Mouse (Mus musculus) CH12.LX (cell line): Measurements from ENCODE around the gene Thsd7b.

Source experiments
- CTCF ChIP-seq, 2 experiments: IDR thresholded peaks in 1 of 2; conservative IDR thresholded peaks in 1 of 2; 2 replicates each; pipeline ENCODE4 v1.5.1; 2011 to 2012; ENCODE audit warnings: low read depth in 2 of 2, low read length in 2 of 2, improper control_type of control experiment in 1 of 2, inconsistent platforms in 1 of 2, mild to moderate bottlenecking in 1 of 2, moderate library complexity in 1 of 2
- EP300 ChIP-seq: IDR thresholded peaks from 2 replicates; pipeline ENCODE4 v1.6.1; 2011; ENCODE audit warnings: low read length, improper control_type of control experiment
- ETS1 ChIP-seq: conservative IDR thresholded peaks from 2 replicates; pipeline ENCODE4 v1.6.1; 2012; ENCODE audit warnings: low read depth, mild to moderate bottlenecking, inconsistent platforms, low read length, improper control_type of control experiment, moderate library complexity
- GABPA ChIP-seq: IDR thresholded peaks from 2 replicates; pipeline ENCODE4 v1.6.1; 2012; ENCODE audit warnings: low read depth, low read length, improper control_type of control experiment, inconsistent platforms; ENCODE audit not compliant: insufficient replicate concordance
- JUND ChIP-seq: conservative IDR thresholded peaks from 2 replicates; pipeline ENCODE4 v1.6.1; 2011; ENCODE audit warnings: low read depth, low read length, improper control_type of control experiment
- KAT2A ChIP-seq: IDR thresholded peaks from 2 replicates; pipeline ENCODE4 v1.6.1; 2012; ENCODE audit warnings: low read length, improper control_type of control experiment, inconsistent platforms; ENCODE audit not compliant: insufficient replicate concordance
- MAX ChIP-seq: IDR thresholded peaks from 2 replicates; pipeline ENCODE4 v1.6.1; 2011; ENCODE audit warnings: low read length, improper control_type of control experiment
- POLR2A ChIP-seq: IDR thresholded peaks from 2 replicates; pipeline ENCODE4 v1.6.1; 2011; ENCODE audit warnings: low read depth, mild to moderate bottlenecking, improper control_type of control experiment, low read length
- SIN3A ChIP-seq: IDR thresholded peaks from 2 replicates; pipeline ENCODE4 v1.6.1; 2012; ENCODE audit warnings: low read length, improper control_type of control experiment, inconsistent platforms
- ZC3H11A ChIP-seq: IDR thresholded peaks from 2 replicates; pipeline ENCODE4 v1.6.1; 2012; ENCODE audit warnings: low read depth, mild to moderate bottlenecking, inconsistent platforms, low read length, improper control_type of control experiment

- no peak for TF ChIP-seq POLR2A
- TF ChIP-seq JUND: peak; percentile 41; the same call in 1 of the 2 replicates
- no peak for TF ChIP-seq CTCF (conservative IDR thresholded peaks at IDR 0.05 in 1 of 2, IDR thresholded peaks at IDR 0.05 in 1 of 2; ENCODE audit: low read depth in 2 of 2, low read length in 2 of 2)
- TF ChIP-seq ETS1: no peak; the same call in 1 of the 2 replicates
- TF ChIP-seq SIN3A: no peak
- TF ChIP-seq EP300: peak; percentile 16; the same call in 1 of the 2 replicates
- TF ChIP-seq GABPA: no peak
- no peak for TF ChIP-seq ZC3H11A
- no peak for TF ChIP-seq MAX
- no peak for TF ChIP-seq KAT2A
These were observed 51.3 kb downstream of the Thsd7b start for GRCm38 (mm10) chr1:129324388-129324787.
